Mouse (Mus musculus) limb, embryonic 14.5 days (tissue): Measurements from ENCODE around the gene Mef2c. TPM values are rescaled to one million over a fixed set of nuclear protein-coding genes. Genes with fewer than 3 reads are reported as not detected.

Source experiments
- ATAC-seq: fragments of 200-750 bp; cut with Nextera tagmentation; 2 replicates; pipeline ENCODE4 v1.8.0; 2017; ENCODE audit warnings: low read depth, moderate number of reproducible peaks, moderate TSS enrichment; ENCODE audit not compliant: low FRiP score
- DNase-seq: peaks from one replicate; pipeline ENCODE4 v3.0.0-alpha.2; 2015; ENCODE audit warnings: low spot score
- H3K27ac ChIP-seq: fragments of 300-500 bp; sonication (generic); replicated peaks from 2 replicates; pipeline ENCODE4 v1.5.1; 2014; ENCODE audit warnings: low read depth, mild to moderate bottlenecking, low read length, moderate library complexity, mixed read lengths
- H3K27me3 ChIP-seq: fragments of 300-500 bp; sonication (generic); 2 replicates; pipeline ENCODE4 v1.6.1; 2014; ENCODE audit warnings: low read length, mixed read lengths; ENCODE audit not compliant: control insufficient read depth, insufficient read depth
- H3K36me3 ChIP-seq: fragments of 300-500 bp; sonication (generic); 2 replicates; pipeline ENCODE4 v1.6.1; 2014; ENCODE audit warnings: mild to moderate bottlenecking, low read length, moderate library complexity, mixed read lengths; ENCODE audit not compliant: control insufficient read depth, insufficient read depth
- H3K4me1 ChIP-seq: fragments of 300-500 bp; sonication (generic); 2 replicates; pipeline ENCODE4 v1.6.1; 2014; ENCODE audit warnings: antibody characterized with exemption, low read length, mixed read lengths; ENCODE audit not compliant: control insufficient read depth, insufficient read depth
- H3K4me2 ChIP-seq: fragments of 300-500 bp; sonication (generic); replicated peaks from 2 replicates; pipeline ENCODE4 v1.6.1; 2014; ENCODE audit warnings: low read depth, mild to moderate bottlenecking, low read length, moderate library complexity; ENCODE audit not compliant: severe bottlenecking
- H3K4me3 ChIP-seq: fragments of 300-500 bp; sonication (generic); replicated peaks from 2 replicates; pipeline ENCODE4 v1.5.1; 2014; ENCODE audit warnings: low read length
- H3K9ac ChIP-seq: fragments of 300-500 bp; sonication (generic); 2 replicates; pipeline ENCODE4 v1.6.1; 2014; ENCODE audit warnings: mild to moderate bottlenecking, low read depth, low read length, moderate library complexity; ENCODE audit not compliant: severe bottlenecking
- H3K9me3 ChIP-seq: fragments of 300-500 bp; sonication (generic); 2 replicates; pipeline ENCODE4 v1.6.1; 2016; ENCODE audit warnings: low read length; ENCODE audit not compliant: control insufficient read depth
- POLR2A ChIP-seq: fragments of 200-500 bp; IDR thresholded peaks from 2 replicates; pipeline ENCODE4 v1.8.0; 2012; ENCODE audit warnings: inconsistent platforms, mild to moderate bottlenecking, moderate library complexity, borderline replicate concordance; ENCODE audit not compliant: insufficient read depth, insufficient read length; ENCODE audit errors: extremely low read depth
- WGBS: fragments of 180-500 bp; shearing (Covaris S2); extraction: QIAGEN DNeasy Blood & Tissue Kit; methylation state at CpG from one replicate; pipeline ENCODE4 v1.1.7; 2014; 5-methylcytosine and 5-hydroxymethylcytosine counted together
- polyA plus RNA-seq, 2 experiments: library from polyadenylated mRNA; depleted of rRNA in 1 of 2; stranded (reverse) in 1 of 2; unstranded in 1 of 2; fragments of >200 nt; fragmentation: Nextera tagmentation in 1 of 2; extraction: Ambion mirVana in 1 of 2; gene quantifications; 2 replicates each; pipeline versions ENCODE4 v1.2.1 to v1.2.3; 2012 to 2014

Gene Mef2c
- polyA plus RNA-seq (2012; rRNA removed), result 50.0 and 59.3 TPM in 2 replicates
- 137 and 158 TPM in 2 replicates for polyA plus RNA-seq (2014; fragmentation: Nextera tagmentation; extraction: Ambion mirVana)

GRCm38 (mm10) chr13:83503919-83504318 is at the start of gene Mef2c:
Mef2c (plus strand) TSS chr13:83504034.
- no peaks in the 10 kb centered on the region for H3K36me3 ChIP-seq
- no peak within 1 kb of the TSS for H3K9ac ChIP-seq
- H3K4me2 ChIP-seq, result 0 out of 2 replicates have a peak within 1 kb of the TSS, but pooled peaks have one; percentile 7
- H3K4me1 ChIP-seq, result no peaks in the 10 kb centered on the region
- ATAC-seq, result peak; percentile 65; the same call in 1 of the 2 replicates
- WGBS, result 79% methylated on average over 7 of the region's 7 CpGs
- H3K9me3 ChIP-seq, result no peaks in the 10 kb centered on the region
- no peak within 1 kb of the TSS for H3K4me3 ChIP-seq
- H3K27me3 ChIP-seq, result no peaks in the 10 kb centered on the region
- H3K27ac ChIP-seq, result no peak within 1 kb of the TSS
- DNase-seq, result peak; percentile 45
- TF ChIP-seq POLR2A, result no peak

GRCm38 (mm10) chr13:83458729-83459128 is 45.1 kb upstream of the Mef2c start:
- Histone ChIP-seq H3K36me3 (no peaks in the 10 kb centered on the region), H3K4me3 (no peak overlapping the region), H3K9ac (no peak overlapping the region), H3K4me2 (no peak overlapping the region), H3K27ac (no peak overlapping the region), H3K9me3 (no peaks in the 10 kb centered on the region), H3K27me3 (no peaks in the 10 kb centered on the region), H3K4me1 (peaks cover 5% of the 10 kb centered on the region; the same call in 1 of the 2 replicates)
- DNase-seq (peak; percentile 53), ATAC-seq (peak; percentile 48; the same call in 1 of the 2 replicates)
- no peak for TF ChIP-seq POLR2A

- H3K36me3 ChIP-seq, result no peaks in the 10 kb centered on the region
- DNase-seq (no peak), ATAC-seq (no peak)
- TF ChIP-seq POLR2A, result no peak
- peaks cover 5% of the 10 kb centered on the region; the same call in 1 of the 2 replicates for H3K4me1 ChIP-seq
- WGBS, result 97% methylated on average over 3 of the region's 3 CpGs
- H3K27me3 ChIP-seq, result no peaks in the 10 kb centered on the region
- no peaks in the 10 kb centered on the region for H3K9me3 ChIP-seq
- no peak overlapping the region for H3K9ac ChIP-seq
- no peak overlapping the region for H3K27ac ChIP-seq
- H3K4me3 ChIP-seq, result no peak overlapping the region
- H3K4me2 ChIP-seq, result no peak overlapping the region
Observed at GRCm38 (mm10) chr13:83459600-83459999, 44.2 kb upstream of the Mef2c start.

- DNase-seq, result no peak
- 77% methylated on average over 1 of the region's 1 CpGs for WGBS
Observed at GRCm38 (mm10) chr13:83460620-83461019, 43.2 kb upstream of the Mef2c start.

GRCm38 (mm10) chr13:83461556-83461955 is 42.3 kb upstream of the Mef2c start:
- peak; percentile 67 for ATAC-seq
- Histone ChIP-seq H3K27me3 (no peaks in the 10 kb centered on the region), H3K9me3 (no peaks in the 10 kb centered on the region), H3K4me1 (peaks cover 5% of the 10 kb centered on the region), H3K27ac (peak overlapping the region; percentile 46; the same call in 1 of the 2 replicates), H3K4me3 (no peak overlapping the region), H3K36me3 (no peaks in the 10 kb centered on the region), H3K4me2 (no peak overlapping the region), H3K9ac (no peak overlapping the region)
- WGBS, result 47% methylated on average over 2 of the region's 2 CpGs
- TF ChIP-seq POLR2A, result no peak
- DNase-seq, result peak; percentile 83

More at GRCm38 (mm10) chr13:83460620-83461019, 43.2 kb upstream of the Mef2c start:
- H3K9ac ChIP-seq, result no peak overlapping the region
- no peaks in the 10 kb centered on the region for H3K27me3 ChIP-seq
- H3K27ac ChIP-seq, result peak overlapping the region; percentile 33; the same call in 1 of the 2 replicates
- no peaks in the 10 kb centered on the region for H3K9me3 ChIP-seq
- H3K36me3 ChIP-seq, result no peaks in the 10 kb centered on the region
- H3K4me2 ChIP-seq, result no peak overlapping the region
- H3K4me3 ChIP-seq, result no peak overlapping the region
- ATAC-seq, result no peak
- H3K4me1 ChIP-seq, result peaks cover 5% of the 10 kb centered on the region; the same call in 1 of the 2 replicates
- TF ChIP-seq POLR2A, result no peak

GRCm38 (mm10) chr13:83466756-83467155 is 37.1 kb upstream of the Mef2c start:
- 79% methylated on average over 5 of the region's 5 CpGs for WGBS
- no peak overlapping the region for H3K4me2 ChIP-seq
- H3K36me3 ChIP-seq, result no peaks in the 10 kb centered on the region
- H3K27ac ChIP-seq, result no peak overlapping the region; the same call in 1 of the 2 replicates
- no peaks in the 10 kb centered on the region for H3K9me3 ChIP-seq
- no peak for TF ChIP-seq POLR2A
- H3K27me3 ChIP-seq, result no peaks in the 10 kb centered on the region
- peaks cover 4% of the 10 kb centered on the region; the same call in 1 of the 2 replicates for H3K4me1 ChIP-seq
- ATAC-seq, result no peak
- no peak for DNase-seq
- H3K4me3 ChIP-seq, result no peak overlapping the region
- H3K9ac ChIP-seq, result no peak overlapping the region
